Mouse (Mus musculus): ENCODE measurements at regions not wholly inside any gene's neighbourhood (a gene's known extent, or its start where the extent isn't known, plus 50 kb on each side); places are given as distances from the start of the nearest gene placed in this dataset.
"Not testable (repeated sequence)": the region's sequence is repeated elsewhere in the genome, so short reads cannot be mapped to it uniquely, and the experiment has no call there.

GRCm38 (mm10) chr1:51411726-51412125, 66.5 kb downstream of the Nabp1 start:
- no peak for DNase-seq

DNA sequence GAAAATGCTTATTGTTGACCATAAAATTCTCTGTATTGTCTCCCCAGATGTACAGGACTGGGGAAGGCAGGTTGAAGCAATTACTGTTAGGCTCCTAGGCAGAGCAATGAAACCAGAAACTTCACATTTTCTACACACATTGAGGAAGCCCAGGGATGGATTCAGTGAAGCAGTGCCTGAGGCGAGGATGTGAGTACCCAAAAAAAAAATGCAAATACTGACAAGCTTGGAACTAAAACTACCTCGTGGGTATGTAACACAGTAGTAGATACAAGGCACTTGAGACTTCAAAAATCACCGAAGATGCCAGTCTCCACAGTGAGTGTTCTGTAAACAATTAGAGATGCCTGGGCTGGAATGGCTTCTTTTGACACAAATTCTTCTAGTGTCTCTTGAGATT, 74.6 kb downstream of the Nabp1 start:
- no peak for DNase-seq

DNA sequence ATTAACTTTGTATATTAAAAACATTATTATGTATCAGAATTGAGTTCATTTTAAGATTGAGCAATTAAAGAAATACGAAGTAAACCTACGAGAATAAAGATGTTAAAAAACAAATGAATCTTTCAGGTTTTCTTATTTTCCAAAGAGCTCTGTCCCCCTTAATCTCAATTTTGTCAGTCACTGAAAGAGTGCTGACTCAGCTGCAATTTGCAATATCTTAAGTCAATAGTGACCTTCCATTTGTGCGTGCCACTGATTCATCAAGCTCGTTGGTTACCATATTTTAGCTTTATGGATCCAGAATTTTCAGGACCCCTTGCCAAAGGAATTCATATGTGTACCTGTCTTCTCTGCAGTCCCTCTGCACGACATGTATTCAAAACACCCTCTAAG, 75.7 kb downstream of the Nabp1 start:
- no peak for DNase-seq

DNA sequence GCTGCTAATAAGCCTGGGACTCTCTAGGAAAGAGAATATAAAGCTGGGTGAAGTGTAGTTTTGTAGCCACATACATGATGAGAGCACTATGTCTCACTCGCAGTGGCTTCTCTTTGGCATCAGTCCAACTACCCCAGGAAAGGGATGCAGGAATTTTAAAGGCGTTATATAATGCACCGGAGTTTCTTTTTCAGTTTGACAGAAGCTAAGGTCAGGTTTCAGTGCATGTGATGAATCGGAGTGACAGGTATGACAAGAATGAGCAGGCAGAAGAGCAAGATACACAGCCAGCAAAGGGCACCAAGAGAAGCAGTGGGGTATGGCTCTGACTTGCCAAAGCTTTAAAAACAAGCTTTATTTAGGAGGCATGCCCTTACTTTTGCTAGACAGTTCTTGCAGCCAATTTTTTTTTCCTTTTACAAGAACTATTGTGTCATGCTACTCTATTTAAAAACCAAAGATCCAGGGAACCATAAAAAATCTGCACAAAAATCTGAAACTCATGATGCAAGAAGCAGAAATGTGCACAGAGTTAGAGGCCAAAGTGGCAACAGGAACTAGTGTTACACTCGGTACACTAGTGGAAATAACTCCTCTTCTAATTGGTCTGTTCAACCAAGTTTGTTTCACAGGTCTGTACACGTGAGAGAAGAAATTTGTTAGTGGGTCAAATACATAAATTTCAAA, 76.2 kb downstream of the Nabp1 start:
- DNase-seq = no peak

DNA sequence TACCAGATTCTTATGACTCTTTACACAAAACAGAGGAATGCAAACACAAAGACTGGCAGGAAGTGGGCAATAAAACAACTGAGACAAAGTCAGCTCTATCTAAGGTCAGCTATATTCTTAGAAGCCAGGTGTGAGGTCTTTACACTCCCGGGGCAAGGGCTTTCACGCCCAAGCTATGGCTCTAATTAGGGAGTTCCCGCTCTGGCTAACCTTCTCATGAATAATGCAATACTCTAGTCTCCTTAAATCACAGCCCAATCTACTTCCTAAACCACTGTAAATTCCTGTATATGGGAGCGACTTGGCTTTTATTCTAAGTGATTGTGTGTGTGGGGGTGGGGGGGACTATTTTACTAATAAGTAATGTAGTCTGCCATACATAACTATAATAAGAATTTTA, 77.7 kb downstream of the Nabp1 start:
- not testable (repeated sequence) for DNase-seq

GRCm38 (mm10) chr1:51386874-51387273, 91.4 kb downstream of the Nabp1 start:
- DNase-seq = no peak

DNA sequence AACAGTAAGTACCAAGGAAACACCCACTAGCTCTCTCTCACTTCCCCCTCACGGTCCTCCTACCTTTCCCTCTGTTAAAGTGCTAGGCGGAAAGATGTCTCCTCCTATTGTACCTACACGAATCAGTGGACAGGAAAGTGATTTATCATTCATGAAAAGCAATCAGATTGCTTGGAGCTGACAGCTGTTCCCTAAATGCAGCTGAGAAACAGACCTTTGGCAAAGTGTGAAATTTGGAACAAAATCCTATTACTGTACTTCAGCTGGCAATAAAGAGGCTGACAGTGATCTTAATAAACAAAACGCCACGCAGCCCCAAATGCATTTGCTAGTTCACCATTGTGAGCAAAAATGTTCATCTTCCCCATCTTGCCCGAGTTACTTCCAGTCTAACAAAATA, 94.2 kb downstream of the Nabp1 start:
- no peak for DNase-seq

DNA sequence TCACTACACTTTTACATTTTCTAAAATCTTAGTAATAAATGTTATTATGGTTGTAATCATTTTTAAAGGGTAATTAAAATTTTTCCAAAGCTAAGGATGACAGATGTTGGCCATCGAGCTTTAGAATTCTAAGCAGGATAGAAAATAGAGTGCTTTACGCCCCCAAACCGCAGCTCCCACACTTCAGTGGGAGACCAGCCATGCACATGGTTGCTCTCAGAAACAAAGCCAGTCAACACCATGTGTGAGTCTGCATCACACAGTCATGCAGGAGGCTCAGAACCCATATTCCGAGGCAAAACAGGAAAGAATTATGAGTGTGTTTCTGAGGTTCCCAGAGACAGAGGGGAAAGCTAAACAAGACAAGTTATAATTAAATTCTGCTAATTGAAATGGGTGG, 91.3 kb downstream of the Cavin2 start:
- peak; percentile 46 to 48 for DNase-seq

- no peak for DNase-seq
These were observed 78.7 kb downstream of the Cavin2 start for GRCm38 (mm10) chr1:51367587-51367986.

GRCm38 (mm10) chr1:51360095-51360494, 71.2 kb downstream of the Cavin2 start:
- no peak for DNase-seq
